In genomic region chr14:122403422-122403940, GRCm38 (mm10) we compare ENCODE assay signal across 23 mouse cellular contexts. TPM values are rescaled to one million over a fixed set of nuclear protein-coding genes. Genes with fewer than 3 reads are reported as not detected.
DNase-seq lines count a peak whose midpoint lies in the region; ATAC-seq and TF ChIP-seq lines count a peak whose summit lies in the region.
"Had no signal": no experiment of that assay in that cellular context is flagged by ENCODE, and none has a peak within 500 bp of the region (broad histone marks: within the 10 kb centered on the region; RNA-seq: fewer than 3 reads in every experiment).

No protein-coding gene starts in this region.

- H3K9me3 ChIP-seq in midbrain, embryonic 10.5 days (replicated peaks), result no peaks in the 10 kb centered on the region
- no peaks in the 10 kb centered on the region for H3K9me3 ChIP-seq in midbrain, embryonic 15.5 days
- H3K9me3 ChIP-seq in forebrain, embryonic 13.5 days (replicated peaks), result no peaks in the 10 kb centered on the region
- no peaks in the 10 kb centered on the region for H3K9me3 ChIP-seq in hindbrain, embryonic 16.5 days (ENCODE audit: control insufficient read depth, low read length)
- no peaks in the 10 kb centered on the region for H3K9me3 ChIP-seq in liver, postnatal 0 days (ENCODE audit: low read length)
- H3K9me3 ChIP-seq: embryonic facial prominence, embryonic 12.5 days; G1E had no signal

- TF ChIP-seq CTCF in liver, postnatal 0 days (IDR thresholded peaks at IDR 0.05; ENCODE audit: low read depth), result no peak

- no peak for TF ChIP-seq EP300 in liver, postnatal 0 days (IDR thresholded peaks at IDR 0.05; ENCODE audit: low read depth)

- no peak for ATAC-seq in midbrain, embryonic 15.5 days (replicated peaks)
- no peak for ATAC-seq in forebrain, embryonic 13.5 days
- ATAC-seq in hindbrain, embryonic 16.5 days, result peak; percentile 18
- no peak for ATAC-seq in liver, postnatal 0 days
- ATAC-seq: activated CD4-positive, CD25-positive, alpha-beta regulatory T cell, adult 4 months had no signal

- DNase-seq in cerebellum, postnatal 14 days, result peak; percentile 32 to 51
- DNase-seq in cerebellum, adult 9-10 months, result no peak
- DNase-seq in midbrain, embryonic 10.5 days (ENCODE audit: low spot score), result no peak
- no peak for DNase-seq in spleen, adult 18-20 months
- DNase-seq in liver, postnatal 0 days, result no peak
- DNase-seq: adrenal gland, postnatal 10 days; gastrocnemius, postnatal 10 days; kidney, adult 18-20 months; kidney, postnatal 10 days; lung, adult 2 months; lung, postnatal 36 days; right cerebral cortex, postnatal 4 days; thymus, postnatal 14 days had no signal

- H3K27ac ChIP-seq in midbrain, embryonic 10.5 days (replicated peaks), result peak overlapping the region; percentile 60
- H3K27ac ChIP-seq in midbrain, embryonic 15.5 days, result no peak overlapping the region
- no peak overlapping the region for H3K27ac ChIP-seq in forebrain, embryonic 13.5 days
- peak overlapping the region; percentile 6; the same call in 1 of the 2 replicates for H3K27ac ChIP-seq in hindbrain, embryonic 16.5 days (ENCODE audit: low read depth, low read length)
- no peak overlapping the region for H3K27ac ChIP-seq in liver, postnatal 0 days (ENCODE audit: low read depth)
- H3K27ac ChIP-seq: embryonic facial prominence, embryonic 12.5 days; left cerebral cortex, adult 2 months had no signal

- H3K4me2 ChIP-seq in midbrain, embryonic 15.5 days, result no peak overlapping the region
- H3K4me2 ChIP-seq in forebrain, embryonic 13.5 days, result peak overlapping the region; percentile 17; the same call in 1 of the 2 replicates
- H3K4me2 ChIP-seq in hindbrain, embryonic 16.5 days (ENCODE audit: low read length), result no peak overlapping the region
- no peak overlapping the region for H3K4me2 ChIP-seq in liver, postnatal 0 days (ENCODE audit: low read depth, low read length)
- H3K4me2 ChIP-seq: embryonic facial prominence, embryonic 12.5 days; liver, embryonic 11.5 days had no signal

- WGBS in midbrain, embryonic 10.5 days, result 55% methylated on average over 3 of the region's 3 CpGs
- 59% methylated on average over 3 of the region's 3 CpGs for WGBS in midbrain, embryonic 15.5 days
- 46% methylated on average over 3 of the region's 3 CpGs for WGBS in forebrain, embryonic 13.5 days
- 58% methylated on average over 3 of the region's 3 CpGs for WGBS in hindbrain, embryonic 16.5 days
- 66% methylated on average over 3 of the region's 3 CpGs for WGBS in liver, postnatal 0 days (ENCODE audit: insufficient replicate concordance)

- H3K4me1 ChIP-seq in midbrain, embryonic 10.5 days, result peaks cover 73% of the 10 kb centered on the region
- H3K4me1 ChIP-seq in midbrain, embryonic 15.5 days, result peaks cover 20% of the 10 kb centered on the region
- peaks cover 42% of the 10 kb centered on the region for H3K4me1 ChIP-seq in forebrain, embryonic 13.5 days
- H3K4me1 ChIP-seq in hindbrain, embryonic 16.5 days (ENCODE audit: control insufficient read depth, insufficient read depth, low read depth, low read length), result peaks cover 10% of the 10 kb centered on the region
- peaks cover 8% of the 10 kb centered on the region for H3K4me1 ChIP-seq in liver, postnatal 0 days (ENCODE audit: insufficient read depth)

- no peaks in the 10 kb centered on the region for H3K36me3 ChIP-seq in midbrain, embryonic 10.5 days
- H3K36me3 ChIP-seq in midbrain, embryonic 15.5 days (replicated peaks), result no peaks in the 10 kb centered on the region
- no peaks in the 10 kb centered on the region for H3K36me3 ChIP-seq in forebrain, embryonic 13.5 days (ENCODE audit: poor library complexity, severe bottlenecking)
- no peaks in the 10 kb centered on the region for H3K36me3 ChIP-seq in hindbrain, embryonic 16.5 days (ENCODE audit: control insufficient read depth, insufficient read depth, low read length)
- no peaks in the 10 kb centered on the region for H3K36me3 ChIP-seq in liver, postnatal 0 days (replicated peaks; ENCODE audit: insufficient read depth, low read length)
- H3K36me3 ChIP-seq: embryonic facial prominence, embryonic 12.5 days had no signal

- peaks cover 99% of the 10 kb centered on the region for H3K27me3 ChIP-seq in midbrain, embryonic 10.5 days (ENCODE audit: low read depth, poor library complexity, severe bottlenecking)
- peaks cover 82% of the 10 kb centered on the region for H3K27me3 ChIP-seq in midbrain, embryonic 15.5 days (replicated peaks)
- H3K27me3 ChIP-seq in forebrain, embryonic 13.5 days, result peaks cover 77% of the 10 kb centered on the region
- peaks cover 32% of the 10 kb centered on the region for H3K27me3 ChIP-seq in hindbrain, embryonic 16.5 days (replicated peaks; ENCODE audit: control insufficient read depth, insufficient read depth, low read length)
- H3K27me3 ChIP-seq in liver, postnatal 0 days (ENCODE audit: insufficient read depth, low read length), result peaks cover 32% of the 10 kb centered on the region

- H3K9ac ChIP-seq in midbrain, embryonic 15.5 days, result no peak overlapping the region
- no peak overlapping the region for H3K9ac ChIP-seq in forebrain, embryonic 13.5 days
- no peak overlapping the region for H3K9ac ChIP-seq in hindbrain, embryonic 16.5 days (ENCODE audit: low read depth, low read length)
- H3K9ac ChIP-seq in liver, postnatal 0 days (replicated peaks), result no peak overlapping the region
- H3K9ac ChIP-seq: embryonic facial prominence, embryonic 12.5 days had no signal

- H3K4me3 ChIP-seq in midbrain, embryonic 10.5 days, result peak overlapping the region; percentile 22; the same call in 1 of the 2 replicates
- no peak overlapping the region for H3K4me3 ChIP-seq in midbrain, embryonic 15.5 days
- no peak overlapping the region for H3K4me3 ChIP-seq in forebrain, embryonic 13.5 days
- H3K4me3 ChIP-seq in hindbrain, embryonic 16.5 days (ENCODE audit: low read length), result no peak overlapping the region
- H3K4me3 ChIP-seq in liver, postnatal 0 days (ENCODE audit: low read depth, low read length), result no peak overlapping the region
- H3K4me3 ChIP-seq: embryonic facial prominence, embryonic 12.5 days; erythroblast, embryonic 14.5 days; left cerebral cortex, adult 2 months had no signal

RNA-seq across cellular contexts. Expression of gene Gm5089, which starts 47.4 kb away (rescaled TPM):
- polyA plus RNA-seq in midbrain, embryonic 10.5 days (2016; fragmentation: Nextera tagmentation; extraction: Ambion mirVana), result 0.82 and 1.3 TPM in 2 replicates
- polyA plus RNA-seq in midbrain, embryonic 15.5 days (2015; fragmentation: Nextera tagmentation; extraction: Ambion mirVana), result 0.91 and 1.1 TPM in 2 replicates
- polyA plus RNA-seq in forebrain, embryonic 13.5 days (2015; fragmentation: Nextera tagmentation; extraction: Ambion mirVana), result 1.6 and 2.1 TPM in 2 replicates
- polyA plus RNA-seq in hindbrain, embryonic 16.5 days (2015; fragmentation: Nextera tagmentation; extraction: Ambion mirVana), result 1.8 and 2.1 TPM in 2 replicates
- polyA plus RNA-seq in liver, postnatal 0 days (2015; fragmentation: Nextera tagmentation; extraction: Ambion mirVana), result not detected in 2 replicates
- polyA plus RNA-seq: activated CD4-positive, CD25-positive, alpha-beta regulatory T cell, adult 4 months; erythroblast, embryonic 14.5 days; G1E; heart, embryonic 16.5 days; liver, embryonic 11.5 days; lung, adult 2 months had no signal

Comparison
In these comparisons a context has a peak if more than half of its experiments do, and no peak if none do; other contexts are left out.
1. DNase-seq: peak in cerebellum, postnatal 14 days (2 of 2); none in cerebellum, adult 9-10 months (single experiment), midbrain, embryonic 10.5 days (single experiment), spleen, adult 18-20 months (0 of 2) and liver, postnatal 0 days (single experiment).
2. H3K27ac ChIP-seq: peak in midbrain, embryonic 10.5 days (single experiment) and hindbrain, embryonic 16.5 days (single experiment); none in midbrain, embryonic 15.5 days (single experiment), forebrain, embryonic 13.5 days (single experiment) and liver, postnatal 0 days (single experiment).